Mouse (Mus musculus) ES-Bruce4 (cell line): ENCODE measurements around the gene Gcn1l1. TPM values are rescaled to one million over a fixed set of nuclear protein-coding genes. Genes with fewer than 3 reads are reported as not detected.

Source experiments
- H3K27ac ChIP-seq: 2 replicates; pipeline ENCODE4 v1.5.1; 2012; ENCODE audit warnings: low read length, inconsistent platforms; ENCODE audit not compliant: insufficient read depth
- H3K27me3 ChIP-seq: 2 replicates; pipeline ENCODE4 v1.6.1; 2012; ENCODE audit warnings: mild to moderate bottlenecking, low read length, inconsistent platforms; ENCODE audit not compliant: control insufficient read depth, poor library complexity, insufficient read depth, severe bottlenecking
- H3K36me3 ChIP-seq: 2 replicates; pipeline ENCODE4 v1.6.1; 2012; ENCODE audit warnings: inconsistent platforms, mild to moderate bottlenecking, low read length, moderate library complexity; ENCODE audit not compliant: control insufficient read depth, poor library complexity, insufficient read depth, severe bottlenecking
- H3K4me1 ChIP-seq: one replicate; pipeline ENCODE4 v1.8.1; 2011; ENCODE audit warnings: low read length; ENCODE audit not compliant: control insufficient read depth, insufficient read depth
- H3K4me3 ChIP-seq: 2 replicates; pipeline ENCODE4 v1.5.1; 2011; ENCODE audit warnings: low read depth, mild to moderate bottlenecking, low read length
- H3K9ac ChIP-seq: 2 replicates; pipeline ENCODE4 v1.6.1; 2012; ENCODE audit warnings: low read depth, mild to moderate bottlenecking, inconsistent platforms; ENCODE audit not compliant: poor library complexity, severe bottlenecking
- H3K9me3 ChIP-seq: replicated peaks from 2 replicates; pipeline ENCODE4 v1.6.1; 2012; ENCODE audit warnings: mild to moderate bottlenecking, low read length, inconsistent platforms; ENCODE audit not compliant: control insufficient read depth, poor library complexity, insufficient read depth, severe bottlenecking
- CTCF ChIP-seq: IDR thresholded peaks from one replicate; pipeline ENCODE4 v1.8.1; 2011; ENCODE audit warnings: low read depth, low read length
- EP300 ChIP-seq: IDR thresholded peaks from 2 replicates; pipeline ENCODE4 v1.6.1; 2011; ENCODE audit warnings: low read depth, low read length; ENCODE audit not compliant: insufficient read depth
- POLR2A ChIP-seq: IDR thresholded peaks from one replicate; pipeline ENCODE4 v1.8.1; 2011; ENCODE audit warnings: low read length; ENCODE audit not compliant: insufficient read depth
- polyA plus RNA-seq: library from polyadenylated mRNA; stranded (reverse); fragments of >200 nt; gene quantifications from 2 replicates; pipeline ENCODE4 v1.2.4, GENCODE M21; 2011; ENCODE audit warnings: low read depth; ENCODE audit not compliant: missing spikeins, insufficient read depth, insufficient read length

The Gcn1l1 gene
- polyA plus RNA-seq, 1 experiment = 62.0 TPM

DNA sequence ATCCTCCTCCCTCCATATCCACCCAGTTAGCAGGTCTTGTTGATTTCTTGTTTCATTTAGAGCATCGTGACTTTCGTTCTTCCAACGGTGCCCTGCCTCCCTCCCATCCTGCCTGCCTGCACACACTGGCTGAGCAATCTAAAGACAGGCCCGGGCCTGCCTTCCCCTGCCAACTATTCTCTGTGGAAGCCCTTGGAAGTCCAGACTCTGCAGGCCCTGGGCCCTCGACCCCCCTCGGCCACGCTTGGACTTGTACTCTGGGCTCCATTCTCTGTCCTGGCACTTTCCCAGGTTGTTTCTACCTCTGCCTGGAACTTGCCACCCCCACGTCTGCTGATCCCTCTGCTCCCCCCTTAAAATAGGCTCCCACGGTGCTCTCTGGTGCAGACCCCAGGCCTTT lies 39.1 kb upstream of the Gcn1l1 start:
- Histone ChIP-seq H3K9me3 (no peaks in the 10 kb centered on the region), H3K4me1 (peaks cover 7% of the 10 kb centered on the region), H3K4me3 (no peak overlapping the region), H3K27ac (no peak overlapping the region), H3K27me3 (no peaks in the 10 kb centered on the region), H3K9ac (no peak overlapping the region), H3K36me3 (no peaks in the 10 kb centered on the region)
- no peak for TF ChIP-seq CTCF
- TF ChIP-seq POLR2A = no peak
- no peak for TF ChIP-seq EP300

DNA sequence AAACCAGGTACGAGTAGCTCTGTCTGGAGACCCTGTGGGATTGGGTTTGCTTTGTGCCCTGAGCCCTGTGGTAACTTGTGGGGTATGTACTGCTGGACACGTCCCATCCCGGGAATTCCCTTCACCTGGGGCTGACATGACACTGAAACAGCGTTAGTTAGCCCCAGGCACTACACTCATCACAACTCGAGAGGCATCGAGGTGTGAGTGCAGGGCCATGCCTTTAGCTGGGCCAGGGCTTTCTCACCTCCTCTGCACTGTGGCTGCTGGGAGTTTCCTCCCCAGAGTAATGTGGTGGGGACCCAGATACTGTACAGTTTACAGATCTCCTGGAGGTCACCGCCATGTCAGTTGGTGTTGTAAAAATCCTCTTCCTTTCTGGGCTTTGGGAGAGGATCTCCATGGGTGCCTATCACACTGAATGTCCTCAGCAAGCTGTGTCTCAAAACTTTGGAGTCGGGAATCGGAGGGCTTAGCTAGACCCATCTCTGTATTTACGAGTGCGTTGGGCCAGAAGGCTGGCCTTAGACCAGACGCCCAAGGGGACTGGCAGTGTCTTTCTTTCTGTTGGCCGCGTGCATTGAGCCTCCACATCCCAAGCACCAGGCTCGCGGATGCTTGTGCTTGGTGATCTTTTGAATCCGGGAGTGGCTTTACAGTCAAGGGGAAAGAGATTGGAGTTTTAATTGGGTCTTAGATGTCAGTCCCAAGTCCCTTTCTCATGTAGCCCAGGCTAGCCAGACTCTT lies 38.4 kb upstream of the Gcn1l1 start:
- peaks cover 4% of the 10 kb centered on the region for H3K4me1 ChIP-seq
- H3K27ac ChIP-seq = no peak overlapping the region

DNA sequence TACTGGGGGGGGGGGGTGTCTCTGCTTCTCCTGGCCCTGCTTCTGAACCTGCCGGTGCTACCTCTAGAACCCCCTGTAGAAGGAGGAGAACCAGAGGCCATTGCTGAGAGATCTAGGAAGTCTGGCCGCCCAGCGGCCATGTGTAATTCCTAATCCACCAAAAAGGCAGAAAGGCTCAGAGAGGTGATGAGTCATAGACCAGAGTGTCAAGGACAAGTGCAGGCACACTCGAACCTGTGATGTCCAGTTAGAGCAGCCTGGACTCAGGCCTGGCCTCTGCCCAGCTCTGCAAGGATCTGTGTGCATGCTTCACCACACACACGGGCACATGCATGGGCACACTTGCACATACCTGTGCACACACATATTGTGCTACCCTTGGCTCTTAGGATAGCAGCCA lies 36.9 kb upstream of the Gcn1l1 start:
- H3K36me3 ChIP-seq = no peaks in the 10 kb centered on the region
- no peak overlapping the region for H3K9ac ChIP-seq
- no peaks in the 10 kb centered on the region for H3K9me3 ChIP-seq
- H3K27me3 ChIP-seq = no peaks in the 10 kb centered on the region
- TF ChIP-seq POLR2A (no peak), EP300 (no peak), CTCF (no peak)
- no peak overlapping the region for H3K4me3 ChIP-seq
- H3K4me1 ChIP-seq = peaks cover 6% of the 10 kb centered on the region
- H3K27ac ChIP-seq = no peak overlapping the region

More for the DNA sequence above, 38.4 kb upstream of the Gcn1l1 start:
- no peak for TF ChIP-seq POLR2A
- TF ChIP-seq CTCF = no peak
- TF ChIP-seq EP300 = no peak
- Histone ChIP-seq H3K36me3 (no peaks in the 10 kb centered on the region), H3K9me3 (no peaks in the 10 kb centered on the region), H3K4me3 (no peak overlapping the region), H3K27me3 (no peaks in the 10 kb centered on the region), H3K9ac (no peak overlapping the region)

DNA sequence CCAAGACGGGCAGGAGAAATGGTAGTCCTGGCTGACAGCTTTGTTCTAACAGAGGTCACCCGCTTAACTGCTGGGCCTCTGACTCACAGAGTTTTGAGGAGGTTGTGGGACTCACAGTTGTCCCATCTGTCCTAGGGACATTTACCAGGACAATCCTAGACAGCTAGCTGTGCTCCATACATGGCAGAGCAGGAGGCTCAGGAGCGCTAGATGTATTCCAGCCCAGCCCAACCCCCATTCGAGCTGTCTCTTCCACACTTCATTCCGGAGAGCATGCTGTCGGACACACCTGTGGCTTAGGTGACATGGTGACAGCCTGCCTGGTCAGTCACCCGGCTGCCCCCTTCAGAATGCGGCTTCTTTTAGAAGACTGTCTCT lies 35.7 kb upstream of the Gcn1l1 start:
- TF ChIP-seq EP300 (no peak), POLR2A (no peak), CTCF (no peak)
- no peaks in the 10 kb centered on the region for H3K9me3 ChIP-seq
- no peak overlapping the region for H3K9ac ChIP-seq
- H3K36me3 ChIP-seq = no peaks in the 10 kb centered on the region
- H3K27ac ChIP-seq = no peak overlapping the region
- no peaks in the 10 kb centered on the region for H3K27me3 ChIP-seq
- H3K4me1 ChIP-seq = peaks cover 8% of the 10 kb centered on the region
- H3K4me3 ChIP-seq = no peak overlapping the region

DNA sequence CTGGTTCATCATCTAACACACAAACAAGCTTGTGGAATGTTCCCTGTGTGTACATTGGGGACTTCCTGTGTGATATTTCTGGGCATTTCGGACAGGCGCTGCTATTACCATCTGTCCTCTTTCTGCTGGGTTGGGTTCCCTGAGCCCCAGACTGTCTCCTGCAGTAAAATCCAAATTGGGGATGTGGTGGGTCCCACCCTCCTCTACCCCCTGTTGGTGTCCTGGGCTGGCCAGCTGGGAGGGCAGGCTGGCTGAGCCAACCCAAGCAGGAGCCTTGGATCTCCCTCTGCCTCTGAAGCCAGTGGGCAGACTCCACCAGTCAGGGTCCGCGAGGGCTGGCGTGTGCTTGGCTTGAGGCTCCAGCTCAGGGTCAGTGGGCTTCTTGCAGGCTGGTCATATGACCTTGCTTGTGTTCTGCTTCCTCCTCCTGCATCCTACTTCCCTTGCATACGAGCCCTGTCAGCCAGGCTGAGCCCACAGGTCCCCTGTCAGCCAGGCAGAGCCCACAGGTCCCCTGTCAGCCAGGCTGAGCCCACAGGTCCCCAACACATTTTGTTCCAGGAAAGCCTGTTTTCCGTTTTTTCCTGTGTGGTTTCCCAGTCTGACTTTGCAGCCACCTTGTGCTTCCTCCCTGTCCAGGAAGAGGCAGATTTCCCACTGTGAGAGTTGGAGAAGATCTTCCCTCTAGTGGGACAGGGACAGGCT lies 35.2 kb upstream of the Gcn1l1 start:
- Histone ChIP-seq H3K9me3 (no peaks in the 10 kb centered on the region), H3K4me1 (peaks cover 11% of the 10 kb centered on the region), H3K27ac (no peak overlapping the region), H3K4me3 (no peak overlapping the region), H3K36me3 (no peaks in the 10 kb centered on the region), H3K27me3 (no peaks in the 10 kb centered on the region), H3K9ac (no peak overlapping the region)
- TF ChIP-seq EP300 = no peak

DNA sequence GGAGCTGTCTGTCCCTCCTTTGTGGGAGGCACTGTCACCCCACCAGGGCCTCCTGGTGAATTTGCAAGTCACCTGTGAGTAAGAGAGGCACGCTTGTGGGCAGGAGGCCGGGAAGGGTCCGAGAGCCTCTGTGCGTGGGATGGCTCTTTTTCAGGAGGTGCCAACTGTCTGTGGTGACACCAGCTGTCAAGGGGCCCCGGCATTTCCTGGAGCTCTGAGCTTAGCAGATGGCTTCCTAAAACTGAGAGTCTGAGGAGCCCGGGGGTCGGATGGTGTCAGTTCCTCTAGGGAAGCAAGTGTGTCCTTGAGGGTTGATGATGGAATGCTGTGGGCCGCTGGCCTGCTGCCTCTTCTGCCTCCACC lies 34.6 kb upstream of the Gcn1l1 start:
- TF ChIP-seq CTCF (no peak), EP300 (no peak), POLR2A (no peak)
- H3K36me3 ChIP-seq = no peaks in the 10 kb centered on the region
- peaks cover 12% of the 10 kb centered on the region for H3K4me1 ChIP-seq
- H3K9me3 ChIP-seq = no peaks in the 10 kb centered on the region
- H3K9ac ChIP-seq = no peak overlapping the region
- no peak overlapping the region for H3K27ac ChIP-seq
- no peak overlapping the region for H3K4me3 ChIP-seq
- no peaks in the 10 kb centered on the region for H3K27me3 ChIP-seq
